Mouse (Mus musculus): ENCODE results near the gene Bbip1.

Bbip1 gene

GRCm38 (mm10) chr19:53898970-53899900, 45.2 kb downstream of the Bbip1 start:
- TF ChIP-seq POU5F1 (IDR thresholded peaks at IDR 0.05; ENCODE audit: borderline replicate concordance, low read length) = no peak
- TF ChIP-seq NANOG (IDR thresholded peaks at IDR 0.05; ENCODE audit: borderline replicate concordance, low read length) = no peak
- TF ChIP-seq CTCF (conservative IDR thresholded peaks at IDR 0.05; ENCODE audit: low read length) = no peak
- H3K4me1 ChIP-seq (replicated peaks; ENCODE audit: low read depth, low read length) = peaks cover 8% of the 10 kb centered on the region
- no peaks in the 10 kb centered on the region for H3K36me3 ChIP-seq (ENCODE audit: insufficient read depth, low read length)
- no peaks in the 10 kb centered on the region for H3K9me3 ChIP-seq (ENCODE audit: low read length)
- peaks cover 24% of the 10 kb centered on the region for H3K27me3 ChIP-seq (ENCODE audit: insufficient read depth, low read length)
- no peak overlapping the region for H3K4me3 ChIP-seq (replicated peaks; ENCODE audit: low read length)

GRCm38 (mm10) chr19:53898498-53898897, 45.9 kb downstream of the Bbip1 start:
- TF ChIP-seq NANOG (IDR thresholded peaks at IDR 0.05; ENCODE audit: borderline replicate concordance, low read length) (no peak), POU5F1 (IDR thresholded peaks at IDR 0.05; ENCODE audit: borderline replicate concordance, low read length) (no peak), CTCF (conservative IDR thresholded peaks at IDR 0.05; ENCODE audit: low read length) (no peak)
- Histone ChIP-seq H3K36me3 (ENCODE audit: insufficient read depth, low read length) (no peaks in the 10 kb centered on the region), H3K4me3 (replicated peaks; ENCODE audit: low read length) (no peak overlapping the region), H3K4me1 (replicated peaks; ENCODE audit: low read depth, low read length) (peaks cover 6% of the 10 kb centered on the region), H3K27me3 (ENCODE audit: insufficient read depth, low read length) (peaks cover 24% of the 10 kb centered on the region), H3K9me3 (ENCODE audit: low read length) (no peaks in the 10 kb centered on the region)

GRCm38 (mm10) chr19:53898046-53898445, 46.4 kb downstream of the Bbip1 start:
- H3K4me3 ChIP-seq (replicated peaks; ENCODE audit: low read length) = no peak overlapping the region
- no peak for TF ChIP-seq NANOG (IDR thresholded peaks at IDR 0.05; ENCODE audit: borderline replicate concordance, low read length)
- no peak for TF ChIP-seq CTCF (conservative IDR thresholded peaks at IDR 0.05; ENCODE audit: low read length)
- TF ChIP-seq POU5F1 (IDR thresholded peaks at IDR 0.05; ENCODE audit: borderline replicate concordance, low read length) = no peak
- no peaks in the 10 kb centered on the region for H3K36me3 ChIP-seq (ENCODE audit: insufficient read depth, low read length)

GRCm38 (mm10) chr19:53894538-53895121, 49.8 kb downstream of the Bbip1 start:
- H3K36me3 ChIP-seq (ENCODE audit: insufficient read depth, low read length) = no peaks in the 10 kb centered on the region
- H3K4me3 ChIP-seq (replicated peaks; ENCODE audit: low read length) = no peak overlapping the region
- TF ChIP-seq CTCF (conservative IDR thresholded peaks at IDR 0.05; ENCODE audit: low read length) (no peak), POU5F1 (IDR thresholded peaks at IDR 0.05; ENCODE audit: borderline replicate concordance, low read length) (no peak), NANOG (IDR thresholded peaks at IDR 0.05; ENCODE audit: borderline replicate concordance, low read length) (no peak)
- peaks cover 8% of the 10 kb centered on the region for H3K27me3 ChIP-seq (ENCODE audit: insufficient read depth, low read length)
- peaks cover 2% of the 10 kb centered on the region; the same call in 1 of the 2 replicates for H3K4me1 ChIP-seq (replicated peaks; ENCODE audit: low read depth, low read length)
- H3K9me3 ChIP-seq (ENCODE audit: low read length) = no peaks in the 10 kb centered on the region

More at GRCm38 (mm10) chr19:53898046-53898445, 46.4 kb downstream of the Bbip1 start:
- Histone ChIP-seq H3K9me3 (ENCODE audit: low read length) (no peaks in the 10 kb centered on the region), H3K27me3 (ENCODE audit: insufficient read depth, low read length) (peaks cover 24% of the 10 kb centered on the region), H3K4me1 (replicated peaks; ENCODE audit: low read depth, low read length) (peaks cover 6% of the 10 kb centered on the region)

- H3K4me3 ChIP-seq (replicated peaks; ENCODE audit: low read length) = no peak overlapping the region
- H3K9me3 ChIP-seq (ENCODE audit: low read length) = no peaks in the 10 kb centered on the region
- no peaks in the 10 kb centered on the region for H3K36me3 ChIP-seq (ENCODE audit: insufficient read depth, low read length)
- H3K27me3 ChIP-seq (ENCODE audit: insufficient read depth, low read length) = no peaks in the 10 kb centered on the region
- TF ChIP-seq CTCF (conservative IDR thresholded peaks at IDR 0.05; ENCODE audit: low read length) (no peak), POU5F1 (IDR thresholded peaks at IDR 0.05; ENCODE audit: borderline replicate concordance, low read length) (no peak), NANOG (IDR thresholded peaks at IDR 0.05; ENCODE audit: borderline replicate concordance, low read length) (no peak)
- peaks cover 3% of the 10 kb centered on the region; the same call in 1 of the 2 replicates for H3K4me1 ChIP-seq (replicated peaks; ENCODE audit: low read depth, low read length)
These were observed 50.7 kb downstream of the Bbip1 start for GRCm38 (mm10) chr19:53893711-53894171.

- no peaks in the 10 kb centered on the region for H3K9me3 ChIP-seq (ENCODE audit: low read length)
- no peaks in the 10 kb centered on the region for H3K36me3 ChIP-seq (ENCODE audit: insufficient read depth, low read length)
- TF ChIP-seq CTCF (conservative IDR thresholded peaks at IDR 0.05; ENCODE audit: low read length) (no peak), POU5F1 (IDR thresholded peaks at IDR 0.05; ENCODE audit: borderline replicate concordance, low read length) (no peak), NANOG (IDR thresholded peaks at IDR 0.05; ENCODE audit: borderline replicate concordance, low read length) (no peak)
- no peaks in the 10 kb centered on the region for H3K27me3 ChIP-seq (ENCODE audit: insufficient read depth, low read length)
- peaks cover 3% of the 10 kb centered on the region; the same call in 1 of the 2 replicates for H3K4me1 ChIP-seq (replicated peaks; ENCODE audit: low read depth, low read length)
- H3K4me3 ChIP-seq (replicated peaks; ENCODE audit: low read length) = no peak overlapping the region
These were observed 51.5 kb downstream of the Bbip1 start for GRCm38 (mm10) chr19:53892838-53893359.

- H3K4me3 ChIP-seq (replicated peaks; ENCODE audit: low read length) = no peak within 1 kb of the TSS
- no peaks in the 10 kb centered on the region for H3K9me3 ChIP-seq (ENCODE audit: low read length)
- no peaks in the 10 kb centered on the region for H3K27me3 ChIP-seq (ENCODE audit: insufficient read depth, low read length)
- H3K36me3 ChIP-seq (ENCODE audit: insufficient read depth, low read length) = no peaks in the 10 kb centered on the region
- H3K4me1 ChIP-seq (replicated peaks; ENCODE audit: low read depth, low read length) = peaks cover 3% of the 10 kb centered on the region; the same call in 1 of the 2 replicates
- TF ChIP-seq CTCF (conservative IDR thresholded peaks at IDR 0.05; ENCODE audit: low read length) (no peak), POU5F1 (IDR thresholded peaks at IDR 0.05; ENCODE audit: borderline replicate concordance, low read length) (no peak)
These were observed 52.4 kb downstream of the Bbip1 start, which contains the start of gene Pdcd4 for GRCm38 (mm10) chr19:53892061-53892460. Gene Pdcd4 (plus strand): TSS chr19:53892231.

GRCm38 (mm10) chr19:53891569-53891968, 52.9 kb downstream of the Bbip1 start:
- no peaks in the 10 kb centered on the region for H3K36me3 ChIP-seq (ENCODE audit: insufficient read depth, low read length)
- H3K4me3 ChIP-seq (replicated peaks; ENCODE audit: low read length) = no peak overlapping the region
- no peaks in the 10 kb centered on the region for H3K9me3 ChIP-seq (ENCODE audit: low read length)
- H3K27me3 ChIP-seq (ENCODE audit: insufficient read depth, low read length) = no peaks in the 10 kb centered on the region
- TF ChIP-seq POU5F1 (IDR thresholded peaks at IDR 0.05; ENCODE audit: borderline replicate concordance, low read length) = no peak
- no peak for TF ChIP-seq CTCF (conservative IDR thresholded peaks at IDR 0.05; ENCODE audit: low read length)
- no peak for TF ChIP-seq NANOG (IDR thresholded peaks at IDR 0.05; ENCODE audit: borderline replicate concordance, low read length)
- peaks cover 3% of the 10 kb centered on the region; the same call in 1 of the 2 replicates for H3K4me1 ChIP-seq (replicated peaks; ENCODE audit: low read depth, low read length)
